ENCODE assay signal across 8 mouse cellular contexts in genomic region chr12:86078176-86078552, GRCm38 (mm10). TPM values are rescaled to one million over a fixed set of nuclear protein-coding genes. Genes with fewer than 3 reads are reported as not detected.
DNase-seq lines count a peak whose midpoint lies in the region; ATAC-seq and TF ChIP-seq lines count a peak whose summit lies in the region.

No protein-coding gene starts in this region.

- TF ChIP-seq RAD21 in MEL (IDR thresholded peaks at IDR 0.05; ENCODE audit: low read depth, low read length), result no peak

- no peak for DNase-seq in heart, adult 8-10 months (ENCODE audit: low spot score)
- no peak for DNase-seq in MEL (ENCODE audit: low read depth, low spot score)
- peak; percentile 24 for DNase-seq in hindbrain, embryonic 10.5 days (ENCODE audit: low spot score)
- peak; percentile 95 for DNase-seq in midbrain, embryonic 11.5 days (ENCODE audit: low spot score, missing footprints)
- no peak for DNase-seq in thymus, postnatal 36 days
- DNase-seq in cerebellum, adult 18-20 months, result no peak
- DNase-seq in natural killer cell, adult 2 months (ENCODE audit: low spot score in 2 of 2), result no peak

- no peaks in the 10 kb centered on the region for H3K36me3 ChIP-seq in heart, embryonic 15.5 days
- H3K36me3 ChIP-seq in MEL (ENCODE audit: control insufficient read depth in 1 of 2, insufficient read depth in 2 of 2, low read length in 2 of 2), result 0 out of 4 replicates have a peak, but pooled peaks cover 0 to 2% of the 10 kb centered on the region in 2 experiments
- H3K36me3 ChIP-seq in hindbrain, embryonic 10.5 days, result no peaks in the 10 kb centered on the region
- H3K36me3 ChIP-seq in midbrain, embryonic 11.5 days (ENCODE audit: control insufficient read depth, insufficient read depth, low read length), result no peaks in the 10 kb centered on the region

- H3K4me1 ChIP-seq in heart, embryonic 15.5 days (replicated peaks), result peaks cover 41% of the 10 kb centered on the region
- H3K4me1 ChIP-seq in MEL (ENCODE audit: control insufficient read depth in 1 of 2, insufficient read depth in 2 of 2, low read length in 2 of 2), result no peaks in the 10 kb centered on the region
- peaks cover 35% of the 10 kb centered on the region for H3K4me1 ChIP-seq in hindbrain, embryonic 10.5 days (replicated peaks)
- peaks cover 14% of the 10 kb centered on the region for H3K4me1 ChIP-seq in midbrain, embryonic 11.5 days (ENCODE audit: control insufficient read depth, insufficient read depth, low read length)

- H3K27me3 ChIP-seq in heart, embryonic 15.5 days, result no peaks in the 10 kb centered on the region
- H3K27me3 ChIP-seq in MEL (ENCODE audit: control insufficient read depth in 1 of 2, insufficient read depth in 2 of 2, low read length in 2 of 2), result no peaks in the 10 kb centered on the region; a peak in 1 of 4 replicates
- peaks cover 50% of the 10 kb centered on the region for H3K27me3 ChIP-seq in hindbrain, embryonic 10.5 days (ENCODE audit: insufficient read depth, poor library complexity, severe bottlenecking)
- H3K27me3 ChIP-seq in midbrain, embryonic 11.5 days (ENCODE audit: control insufficient read depth, insufficient read depth, low read length), result peaks cover 2% of the 10 kb centered on the region; the same call in 1 of the 2 replicates

- H3K4me2 ChIP-seq in heart, embryonic 15.5 days, result peak overlapping the region; percentile 92
- H3K4me2 ChIP-seq in midbrain, embryonic 11.5 days, result peak overlapping the region; percentile 88

- H3K9me3 ChIP-seq in heart, embryonic 15.5 days (replicated peaks), result no peaks in the 10 kb centered on the region
- no peaks in the 10 kb centered on the region for H3K9me3 ChIP-seq in MEL (replicated peaks; ENCODE audit: insufficient read depth, low read length)
- no peaks in the 10 kb centered on the region for H3K9me3 ChIP-seq in hindbrain, embryonic 10.5 days
- H3K9me3 ChIP-seq in midbrain, embryonic 11.5 days (ENCODE audit: control insufficient read depth, low read length), result no peaks in the 10 kb centered on the region

- H3K79me2 ChIP-seq in MEL (ENCODE audit: control insufficient read depth, insufficient read depth, low read length, poor library complexity), result no peaks in the 10 kb centered on the region; the same call in 1 of the 2 replicates

- peak overlapping the region; percentile 81 for H3K9ac ChIP-seq in heart, embryonic 15.5 days
- H3K9ac ChIP-seq in MEL (ENCODE audit: control insufficient read depth, low read depth, low read length, poor library complexity, severe bottlenecking), result peak overlapping the region; percentile 78
- peak overlapping the region; percentile 67; the same call in 1 of the 2 replicates for H3K9ac ChIP-seq in midbrain, embryonic 11.5 days (ENCODE audit: low read length)

- no peak for TF ChIP-seq CTCF in MEL (IDR thresholded peaks at IDR 0.05 in 2 of 3, conservative IDR thresholded peaks at IDR 0.05 in 1 of 3; ENCODE audit: control insufficient read depth in 1 of 3, insufficient read depth in 1 of 3, low read depth in 2 of 3, low read length in 3 of 3, poor library complexity in 1 of 3, severe bottlenecking in 1 of 3)

- ATAC-seq in heart, embryonic 15.5 days (replicated peaks; ENCODE audit: insufficient number of reproducible peaks, insufficient read depth, low FRiP score, low read depth), result no peak
- no peak for ATAC-seq in midbrain, embryonic 11.5 days (ENCODE audit: low FRiP score)

- 21% methylated on average over 9 of the region's 9 CpGs for WGBS in heart, embryonic 15.5 days
- 10% methylated on average over 9 of the region's 9 CpGs for WGBS in hindbrain, embryonic 10.5 days
- 5% methylated on average over 9 of the region's 9 CpGs for WGBS in midbrain, embryonic 11.5 days

- H3K27ac ChIP-seq in heart, embryonic 15.5 days, result peak overlapping the region; percentile 98
- no peak overlapping the region for H3K27ac ChIP-seq in MEL (ENCODE audit: control insufficient read depth, low read depth, low read length)
- peak overlapping the region; percentile 91 for H3K27ac ChIP-seq in hindbrain, embryonic 10.5 days
- no peak overlapping the region; the same call in 1 of the 2 replicates for H3K27ac ChIP-seq in midbrain, embryonic 11.5 days (ENCODE audit: low read depth, low read length)

- no peak for TF ChIP-seq POLR2A in MEL (IDR thresholded peaks at IDR 0.05; ENCODE audit: control insufficient read depth in 1 of 2, insufficient read depth in 1 of 2, low read depth in 1 of 2, low read length in 2 of 2, poor library complexity in 1 of 2)

- H3K4me3 ChIP-seq in heart, embryonic 15.5 days, result peak overlapping the region; percentile 70
- H3K4me3 ChIP-seq in MEL (ENCODE audit: control insufficient read depth in 1 of 2, insufficient read depth in 1 of 2, low read depth in 2 of 2, low read length in 2 of 2), result peak overlapping the region; percentile 77 to 93
- peak overlapping the region; percentile 70 for H3K4me3 ChIP-seq in hindbrain, embryonic 10.5 days
- peak overlapping the region; percentile 47 for H3K4me3 ChIP-seq in midbrain, embryonic 11.5 days (ENCODE audit: low read depth, low read length)

- no peak for TF ChIP-seq EP300 in MEL (IDR thresholded peaks at IDR 0.05; ENCODE audit: low read depth in 1 of 2, low read length in 2 of 2)

TF ChIP-seq in MEL, 35 proteins besides CTCF, POLR2A, EP300 and RAD21:
- no peak for TF ChIP-seq JUND (IDR thresholded peaks at IDR 0.05; ENCODE audit: low read depth, low read length)
- no peak for TF ChIP-seq BHLHE40 (IDR thresholded peaks at IDR 0.05; ENCODE audit: borderline replicate concordance, low read depth, low read length)
- no peak for TF ChIP-seq ZC3H11A (IDR thresholded peaks at IDR 0.05; ENCODE audit: low read depth, low read length)
- no peak for TF ChIP-seq MEF2A (IDR thresholded peaks at IDR 0.05; ENCODE audit: extremely low read depth, insufficient replicate concordance, low read depth, low read length, poor library complexity, severe bottlenecking)
- TF ChIP-seq MAZ (IDR thresholded peaks at IDR 0.05; ENCODE audit: low read depth, low read length), result no peak
- no peak for TF ChIP-seq TAL1 (IDR thresholded peaks at IDR 0.05; ENCODE audit: low read length)
- no peak for TF ChIP-seq POLR2AphosphoS2 (IDR thresholded peaks at IDR 0.05; ENCODE audit: low read length)
- TF ChIP-seq ZMIZ1 (IDR thresholded peaks at IDR 0.05; ENCODE audit: low read depth, low read length), result no peak
- no peak for TF ChIP-seq ELF1 (IDR thresholded peaks at IDR 0.05; ENCODE audit: low read depth, low read length)
- TF ChIP-seq MYB (IDR thresholded peaks at IDR 0.05; ENCODE audit: low read depth, low read length), result no peak
- no peak for TF ChIP-seq NELFE (IDR thresholded peaks at IDR 0.05; ENCODE audit: low read depth, low read length)
- no peak for TF ChIP-seq SIN3A (IDR thresholded peaks at IDR 0.05; ENCODE audit: low read length)
- no peak for TF ChIP-seq GATA1 (IDR thresholded peaks at IDR 0.05; ENCODE audit: low read depth, low read length)
- TF ChIP-seq NRF1 (IDR thresholded peaks at IDR 0.05; ENCODE audit: insufficient read depth, low read depth, low read length, poor library complexity, severe bottlenecking), result no peak
- TF ChIP-seq TCF12 (IDR thresholded peaks at IDR 0.05; ENCODE audit: low read depth, low read length), result no peak
- TF ChIP-seq MAFK (IDR thresholded peaks at IDR 0.05; ENCODE audit: borderline replicate concordance, low read depth, low read length), result no peak
- TF ChIP-seq KAT2A (conservative IDR thresholded peaks at IDR 0.05; ENCODE audit: low read depth, low read length), result no peak
- TF ChIP-seq USF1 (IDR thresholded peaks at IDR 0.05; ENCODE audit: low read depth, low read length), result no peak
- TF ChIP-seq CHD2 (IDR thresholded peaks at IDR 0.05; ENCODE audit: low read length), result no peak

RNA-seq across cellular contexts. Expression of gene Tgfb3, which starts 0.7 kb away (rescaled TPM):
- polyA plus RNA-seq in heart, embryonic 15.5 days (2015; fragmentation: Nextera tagmentation; extraction: Ambion mirVana), result 22.2 and 31.9 TPM in 2 replicates
- total RNA-seq in heart, adult 8-10 months (2022), result 10 to 100 TPM; 13.5 to 15.5 (median 14.3) TPM
- total RNA-seq in MEL (2012; rRNA removed), result 0.42 and 0.46 TPM in 2 replicates
- under 1 TPM in 1 of 2 experiments, not detected in 1; 0.96 TPM for polyA plus RNA-seq in MEL (2012; ENCODE audit: insufficient read depth in 1 of 2, insufficient read length in 2 of 2, low read depth in 1 of 2, low replicate concordance in 2 of 2, missing spikeins in 1 of 2)
- polyA plus RNA-seq in hindbrain, embryonic 10.5 days (2016; fragmentation: Nextera tagmentation; extraction: Ambion mirVana), result 7.0 and 8.4 TPM in 2 replicates
- polyA plus RNA-seq in midbrain, embryonic 11.5 days (2014; fragmentation: Nextera tagmentation; extraction: Ambion mirVana), result 3.5 and 4.6 TPM in 2 replicates

RNA-seq across cellular contexts. Expression of gene Ift43, which starts 4.2 kb away (rescaled TPM):
- 106 and 130 TPM in 2 replicates for polyA plus RNA-seq in heart, embryonic 15.5 days (2015; fragmentation: Nextera tagmentation; extraction: Ambion mirVana)
- total RNA-seq in heart, adult 8-10 months (2022), result 10 to 100 TPM; 24.9 to 32.3 (median 27.7) TPM
- 0.42 TPM in 1 of 2 replicates, not detected in the other for total RNA-seq in MEL (2012; rRNA removed)
- polyA plus RNA-seq in MEL (2012; ENCODE audit: insufficient read depth in 1 of 2, insufficient read length in 2 of 2, low read depth in 1 of 2, low replicate concordance in 2 of 2, missing spikeins in 1 of 2), result 1 to 10 TPM in 1 of 2 experiments, not detected in 1; 1.9 TPM
- 86.4 and 94.1 TPM in 2 replicates for polyA plus RNA-seq in hindbrain, embryonic 10.5 days (2016; fragmentation: Nextera tagmentation; extraction: Ambion mirVana)
- 89.8 and 95.4 TPM in 2 replicates for polyA plus RNA-seq in midbrain, embryonic 11.5 days (2014; fragmentation: Nextera tagmentation; extraction: Ambion mirVana)

Comparison
In these comparisons a context has a peak if more than half of its experiments do, and no peak if none do; other contexts are left out.
1. H3K27ac ChIP-seq: peak in heart, embryonic 15.5 days (single experiment) and hindbrain, embryonic 10.5 days (single experiment); none in MEL (single experiment) and midbrain, embryonic 11.5 days (single experiment).
2. DNase-seq: peak in hindbrain, embryonic 10.5 days (single experiment) and midbrain, embryonic 11.5 days (single experiment); none in heart, adult 8-10 months (single experiment), MEL (single experiment), thymus, postnatal 36 days (0 of 2), cerebellum, adult 18-20 months (0 of 2) and natural killer cell, adult 2 months (0 of 2).
3. RNA of gene Ift43, which starts 4.2 kb away (polyA plus RNA-seq): 106 to 130 TPM in heart, embryonic 15.5 days, 89.8 to 95.4 TPM in midbrain, embryonic 11.5 days and 86.4 to 94.1 TPM in hindbrain, embryonic 10.5 days; 1.9 TPM in MEL; every median in the first group is over 10 times any median in the second.
4. Peak in every context shown above with its lines, with median percentiles within 50 percentile points of each other: H3K4me3 ChIP-seq and H3K9ac ChIP-seq.